Mouse (Mus musculus) v-Abl transformed pro-B cells (cell line): ENCODE results near the gene Vmn2r68.

Experiments used
- in situ Hi-C, 2 experiments: fragments of 400-800 bp; cut with MboI; formaldehyde crosslinking; loops; one replicate each; pipeline ENCODE4 v1.15.1; 2025; ENCODE audit not compliant: unreplicated experiment in 2 of 2

The Vmn2r68 gene

GRCm38 (mm10) chr7:85237683-85238082 is at the start of gene Vmn2r68:
Vmn2r68 (minus strand) TSS chr7:85237783.
- in situ Hi-C loops = no loop called here
